Mouse (Mus musculus): ENCODE data around the gene Ociad2. TPM values are rescaled to one million over a fixed set of nuclear protein-coding genes. Genes with fewer than 3 reads are reported as not detected.
"Not testable (repeated sequence)": the region's sequence is repeated elsewhere in the genome, so short reads cannot be mapped to it uniquely, and the experiment has no call there.

Ociad2 gene
- polyA plus RNA-seq, 1 experiment: 2.0 TPM

- H3K4me3 ChIP-seq (replicated peaks; ENCODE audit: control insufficient read depth, low read depth, low read length): no peak overlapping the region
- WGBS: 88% methylated on average over 8 of the region's 8 CpGs
- no peak for TF ChIP-seq CTCF (IDR thresholded peaks at IDR 0.05; ENCODE audit: control insufficient read depth, insufficient read depth, low read length)
- no peak for TF ChIP-seq POLR2A (IDR thresholded peaks at IDR 0.05; ENCODE audit: borderline replicate concordance, control insufficient read depth, low read depth, low read length)
- H3K4me1 ChIP-seq (ENCODE audit: control insufficient read depth, insufficient read depth, low read length): no peaks in the 10 kb centered on the region
- H3K27ac ChIP-seq (ENCODE audit: control insufficient read depth, insufficient read depth, low read depth, low read length, poor library complexity): no peak overlapping the region
Measured at GRCm38 (mm10) chr5:73324526-73325170, 16.2 kb downstream of the Ociad2 start.

GRCm38 (mm10) chr5:73323602-73324001, 17.2 kb downstream of the Ociad2 start:
- no peak for TF ChIP-seq CTCF (IDR thresholded peaks at IDR 0.05; ENCODE audit: control insufficient read depth, insufficient read depth, low read length)
- 20% methylated on average over 5 of the region's 5 CpGs for WGBS
- Histone ChIP-seq H3K4me3 (replicated peaks; ENCODE audit: control insufficient read depth, low read depth, low read length) (no peak overlapping the region), H3K27ac (ENCODE audit: control insufficient read depth, insufficient read depth, low read depth, low read length, poor library complexity) (no peak overlapping the region), H3K4me1 (ENCODE audit: control insufficient read depth, insufficient read depth, low read length) (no peaks in the 10 kb centered on the region)

DNA sequence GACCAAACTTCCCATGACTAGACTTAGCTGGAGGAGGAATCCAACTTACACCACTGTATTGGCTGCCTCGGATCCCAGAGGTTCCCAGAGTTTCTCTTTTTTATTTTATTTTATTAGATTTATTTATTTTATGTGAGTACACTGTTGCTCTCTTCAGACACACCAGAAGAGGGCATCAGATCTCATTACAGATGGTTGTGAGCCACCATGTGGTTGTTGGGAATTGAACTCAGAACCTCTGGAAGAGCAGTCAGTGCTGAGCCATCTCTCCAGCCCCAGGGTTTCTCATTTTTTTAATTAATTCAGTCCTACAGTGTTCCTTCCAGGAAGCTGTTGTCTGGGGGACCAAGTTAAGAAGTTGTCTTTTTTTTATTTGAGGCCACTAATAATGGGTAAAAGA, 18.1 kb downstream of the Ociad2 start:
- not testable (repeated sequence) for H3K4me3 ChIP-seq (replicated peaks; ENCODE audit: control insufficient read depth, low read depth, low read length); H3K4me1 ChIP-seq (ENCODE audit: control insufficient read depth, insufficient read depth, low read length); H3K27ac ChIP-seq (ENCODE audit: control insufficient read depth, insufficient read depth, low read depth, low read length, poor library complexity)
- WGBS: 75% methylated on average over 1 of the region's 1 CpGs

DNA sequence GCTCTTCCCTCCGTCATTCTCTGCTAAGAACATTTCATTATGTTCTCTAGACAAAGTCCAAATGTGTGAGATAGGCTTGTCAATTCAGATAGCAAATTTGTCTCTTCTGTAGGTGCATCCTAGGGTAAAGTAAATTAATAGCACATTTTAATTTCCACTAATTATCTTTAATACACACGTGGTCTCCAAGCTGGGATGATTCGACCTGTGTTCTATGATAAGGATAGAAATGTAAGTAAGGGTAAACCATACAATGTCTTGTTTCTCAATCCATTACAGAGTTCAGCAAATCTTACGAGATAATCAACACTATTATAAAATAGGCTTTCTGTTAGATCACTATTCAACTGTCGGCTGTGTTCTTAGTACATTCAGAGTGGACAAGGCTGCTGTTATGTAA, 21.5 kb downstream of the Ociad2 start:
- Histone ChIP-seq H3K4me3 (replicated peaks; ENCODE audit: control insufficient read depth, low read depth, low read length) (no peak overlapping the region), H3K4me1 (ENCODE audit: control insufficient read depth, insufficient read depth, low read length) (no peaks in the 10 kb centered on the region), H3K27ac (ENCODE audit: control insufficient read depth, insufficient read depth, low read depth, low read length, poor library complexity) (no peak overlapping the region)
- TF ChIP-seq CTCF (IDR thresholded peaks at IDR 0.05; ENCODE audit: control insufficient read depth, insufficient read depth, low read length) (no peak), POLR2A (IDR thresholded peaks at IDR 0.05; ENCODE audit: borderline replicate concordance, control insufficient read depth, low read depth, low read length) (no peak)
- WGBS: 68% methylated on average over 5 of the region's 5 CpGs

- TF ChIP-seq CTCF (IDR thresholded peaks at IDR 0.05; ENCODE audit: control insufficient read depth, insufficient read depth, low read length): no peak
- TF ChIP-seq POLR2A (IDR thresholded peaks at IDR 0.05; ENCODE audit: borderline replicate concordance, control insufficient read depth, low read depth, low read length): no peak
- Histone ChIP-seq H3K4me3 (replicated peaks; ENCODE audit: control insufficient read depth, low read depth, low read length) (no peak overlapping the region), H3K27ac (ENCODE audit: control insufficient read depth, insufficient read depth, low read depth, low read length, poor library complexity) (no peak overlapping the region), H3K4me1 (ENCODE audit: control insufficient read depth, insufficient read depth, low read length) (no peaks in the 10 kb centered on the region)
- WGBS: 93% methylated on average over 2 of the region's 2 CpGs
Measured at GRCm38 (mm10) chr5:73314654-73315053, 26.2 kb downstream of the Ociad2 start.

- Histone ChIP-seq H3K4me1 (ENCODE audit: control insufficient read depth, insufficient read depth, low read length) (no peaks in the 10 kb centered on the region), H3K4me3 (replicated peaks; ENCODE audit: control insufficient read depth, low read depth, low read length) (no peak overlapping the region), H3K27ac (ENCODE audit: control insufficient read depth, insufficient read depth, low read depth, low read length, poor library complexity) (no peak overlapping the region)
- no peak for TF ChIP-seq CTCF (IDR thresholded peaks at IDR 0.05; ENCODE audit: control insufficient read depth, insufficient read depth, low read length)
- no peak for TF ChIP-seq POLR2A (IDR thresholded peaks at IDR 0.05; ENCODE audit: borderline replicate concordance, control insufficient read depth, low read depth, low read length)
- WGBS: 70% methylated on average over 10 of the region's 10 CpGs
Measured at GRCm38 (mm10) chr5:73313591-73313990, 27.2 kb downstream of the Ociad2 start.

- no peak overlapping the region for H3K27ac ChIP-seq (ENCODE audit: control insufficient read depth, insufficient read depth, low read depth, low read length, poor library complexity)
- H3K4me1 ChIP-seq (ENCODE audit: control insufficient read depth, insufficient read depth, low read length): no peaks in the 10 kb centered on the region
- 57% methylated on average over 5 of the region's 5 CpGs for WGBS
- TF ChIP-seq CTCF (IDR thresholded peaks at IDR 0.05; ENCODE audit: control insufficient read depth, insufficient read depth, low read length) (no peak), POLR2A (IDR thresholded peaks at IDR 0.05; ENCODE audit: borderline replicate concordance, control insufficient read depth, low read depth, low read length) (no peak)
- no peak overlapping the region for H3K4me3 ChIP-seq (replicated peaks; ENCODE audit: control insufficient read depth, low read depth, low read length)
Measured at GRCm38 (mm10) chr5:73311458-73311857, 29.4 kb downstream of the Ociad2 start.

GRCm38 (mm10) chr5:73310401-73310800, 30.4 kb downstream of the Ociad2 start:
- Histone ChIP-seq H3K27ac (ENCODE audit: control insufficient read depth, insufficient read depth, low read depth, low read length, poor library complexity) (no peak overlapping the region), H3K4me1 (ENCODE audit: control insufficient read depth, insufficient read depth, low read length) (no peaks in the 10 kb centered on the region), H3K4me3 (replicated peaks; ENCODE audit: control insufficient read depth, low read depth, low read length) (no peak overlapping the region)
- 80% methylated on average over 1 of the region's 1 CpGs for WGBS
- TF ChIP-seq POLR2A (IDR thresholded peaks at IDR 0.05; ENCODE audit: borderline replicate concordance, control insufficient read depth, low read depth, low read length): no peak
- TF ChIP-seq CTCF (IDR thresholded peaks at IDR 0.05; ENCODE audit: control insufficient read depth, insufficient read depth, low read length): no peak

GRCm38 (mm10) chr5:73309496-73309895, 31.3 kb downstream of the Ociad2 start:
- TF ChIP-seq CTCF (IDR thresholded peaks at IDR 0.05; ENCODE audit: control insufficient read depth, insufficient read depth, low read length) (no peak), POLR2A (IDR thresholded peaks at IDR 0.05; ENCODE audit: borderline replicate concordance, control insufficient read depth, low read depth, low read length) (no peak)
- 96% methylated on average over 4 of the region's 4 CpGs for WGBS
- Histone ChIP-seq H3K4me1 (ENCODE audit: control insufficient read depth, insufficient read depth, low read length) (no peaks in the 10 kb centered on the region), H3K4me3 (replicated peaks; ENCODE audit: control insufficient read depth, low read depth, low read length) (no peak overlapping the region), H3K27ac (ENCODE audit: control insufficient read depth, insufficient read depth, low read depth, low read length, poor library complexity) (no peak overlapping the region)
